Mouse (Mus musculus): Measurements from ENCODE around the gene Srsf4.

Gene Srsf4

GRCm38 (mm10) chr4:131874169-131874536 lies 736 bp downstream of the Srsf4 start:
- DNase-seq, result no peak

DNA sequence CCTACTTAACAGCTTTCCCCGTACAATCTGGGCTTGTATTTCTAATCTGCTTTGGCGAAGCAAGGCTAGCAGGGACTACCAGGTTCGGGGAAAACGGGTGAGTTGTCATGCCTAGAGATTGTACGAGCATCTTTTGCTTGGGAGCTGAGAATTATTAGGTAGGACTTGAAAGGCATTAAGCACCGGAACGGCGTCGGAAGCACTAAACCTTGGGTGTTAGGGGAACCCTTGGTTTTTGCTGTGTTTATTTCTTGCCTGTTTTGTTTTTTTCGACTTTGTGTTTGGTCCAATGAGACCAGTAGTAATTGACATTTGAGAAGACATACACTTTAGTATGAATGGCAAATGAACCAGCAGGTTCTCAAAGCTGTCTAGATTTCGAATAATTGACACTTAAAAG lies 1.1 kb downstream of the Srsf4 start:
- DNase-seq, result no peak

DNA sequence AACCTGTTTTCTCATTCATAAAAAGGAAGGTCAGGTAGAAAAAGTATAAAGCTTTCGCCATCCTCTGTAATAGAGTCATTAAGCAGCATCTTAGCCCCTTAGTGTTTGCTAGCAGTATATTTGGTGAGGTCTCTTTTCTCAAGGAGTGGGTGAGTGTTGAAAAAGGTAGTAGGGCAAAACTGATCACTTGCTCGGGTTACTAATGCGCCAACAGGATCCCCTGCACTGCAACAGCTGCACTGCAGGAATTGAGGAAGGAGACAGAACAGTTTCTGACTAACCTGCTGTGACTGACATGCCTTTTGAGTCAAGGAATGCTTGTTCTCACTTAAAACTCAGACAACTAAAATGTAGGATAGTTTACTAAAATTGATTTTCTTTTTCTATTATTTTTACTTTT lies 1.8 kb downstream of the Srsf4 start:
- DNase-seq, result no peak

DNA sequence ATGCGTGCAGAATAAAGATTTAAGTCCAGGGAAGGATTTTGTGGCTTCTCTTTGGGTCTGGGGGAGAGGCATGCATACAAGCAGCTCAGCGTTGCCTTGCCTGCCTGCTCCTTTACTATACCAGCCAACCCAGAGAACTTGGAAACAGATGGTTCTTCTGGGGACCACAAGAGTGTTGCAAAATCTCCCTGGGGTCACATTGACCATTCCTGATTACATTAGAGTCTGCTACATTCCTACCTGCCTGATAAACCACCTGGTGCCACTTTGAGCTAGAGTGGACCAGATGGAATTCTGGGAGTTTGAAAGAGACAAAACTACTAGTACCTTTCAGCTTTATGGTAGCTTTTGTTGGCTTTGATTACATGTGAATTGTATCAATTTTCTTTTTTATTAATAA lies 3.4 kb downstream of the Srsf4 start:
- no peak for DNase-seq

GRCm38 (mm10) chr4:131879692-131880091 lies 6.3 kb downstream of the Srsf4 start:
- no peak for DNase-seq

GRCm38 (mm10) chr4:131881306-131881705 lies 7.9 kb downstream of the Srsf4 start:
- DNase-seq, result no peak

- peak in 1 of 2 experiments; percentile 46 for DNase-seq
Measured at GRCm38 (mm10) chr4:131883571-131883970, 10.2 kb downstream of the Srsf4 start.

DNA sequence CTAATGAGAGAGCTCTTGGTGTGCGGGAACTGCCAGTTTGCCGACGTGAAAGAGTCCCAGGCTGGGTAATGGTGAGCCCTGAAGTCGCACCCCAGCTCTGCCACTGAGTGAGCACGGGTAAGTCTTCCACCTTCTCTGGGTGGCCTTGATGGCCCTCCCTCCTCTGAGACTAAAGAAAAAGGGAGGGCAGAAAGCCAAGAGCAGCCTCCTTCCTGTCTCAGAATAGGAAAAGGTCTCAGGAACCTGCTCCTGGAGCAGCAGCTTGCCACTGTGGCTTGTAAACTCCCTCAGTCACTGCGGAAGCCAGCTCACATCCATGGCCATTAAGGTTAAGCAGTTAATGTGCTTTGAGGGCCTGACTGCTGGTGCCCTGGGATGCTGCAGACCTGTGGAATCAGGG lies 12.0 kb downstream of the Srsf4 start:
- DNase-seq, result peak; percentile 48 to 56

- DNase-seq, result no peak
Measured at GRCm38 (mm10) chr4:131888564-131888963, 15.1 kb downstream of the Srsf4 start.

DNA sequence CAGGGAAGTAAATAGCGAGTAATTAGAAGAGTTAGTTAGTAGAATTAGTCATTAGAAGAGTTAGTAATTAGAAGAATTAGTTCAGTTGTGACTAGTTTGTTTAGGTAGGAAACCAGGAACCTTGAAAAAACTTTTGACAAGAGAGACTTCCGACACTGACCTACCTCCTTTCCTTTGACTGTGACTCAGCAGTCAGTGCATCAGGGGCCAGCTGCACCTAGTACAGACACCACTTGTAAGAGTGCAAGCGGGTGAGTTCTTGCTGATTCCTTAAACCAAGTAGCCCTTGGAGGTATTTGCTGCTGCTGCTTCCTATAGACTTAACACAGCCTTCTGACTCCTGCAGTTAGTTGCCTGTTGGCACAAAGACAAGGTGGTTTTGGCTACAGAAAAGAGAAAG lies 17.3 kb downstream of the Srsf4 start:
- no peak for DNase-seq

DNA sequence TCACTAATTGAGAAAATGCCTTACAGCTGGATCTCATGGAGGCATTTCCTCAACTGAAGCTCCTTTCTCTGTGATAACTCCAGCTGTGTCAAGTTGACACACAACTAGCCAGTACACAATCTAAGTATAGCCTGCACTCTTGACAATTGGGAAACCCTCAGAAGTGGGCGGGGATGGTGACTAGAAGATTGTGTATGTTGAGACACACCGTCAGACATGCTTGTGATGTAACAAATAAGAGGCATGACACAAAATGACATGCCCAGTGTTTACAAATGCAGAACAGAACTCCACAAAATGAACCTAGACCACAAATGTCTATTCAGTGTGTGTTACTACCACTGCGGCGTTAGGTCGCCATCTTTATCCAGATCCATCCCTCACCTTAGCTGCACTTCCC lies 23.7 kb downstream of the Srsf4 start:
- no peak for DNase-seq

GRCm38 (mm10) chr4:131897787-131898186 lies 24.4 kb downstream of the Srsf4 start:
- peak; percentile 67 to 91 for DNase-seq

- no peak for DNase-seq
Measured at GRCm38 (mm10) chr4:131898503-131899179, 25.2 kb downstream of the Srsf4 start.

GRCm38 (mm10) chr4:131899180-131899554 lies 25.8 kb downstream of the Srsf4 start:
- peak; percentile 60 to 62 for DNase-seq

GRCm38 (mm10) chr4:131901090-131901489 lies 27.7 kb downstream of the Srsf4 start:
- peak in 1 of 2 experiments; percentile 37 for DNase-seq

- peak; percentile 77 for DNase-seq
Measured at GRCm38 (mm10) chr4:131904478-131904877, 31.1 kb downstream of the Srsf4 start.

DNA sequence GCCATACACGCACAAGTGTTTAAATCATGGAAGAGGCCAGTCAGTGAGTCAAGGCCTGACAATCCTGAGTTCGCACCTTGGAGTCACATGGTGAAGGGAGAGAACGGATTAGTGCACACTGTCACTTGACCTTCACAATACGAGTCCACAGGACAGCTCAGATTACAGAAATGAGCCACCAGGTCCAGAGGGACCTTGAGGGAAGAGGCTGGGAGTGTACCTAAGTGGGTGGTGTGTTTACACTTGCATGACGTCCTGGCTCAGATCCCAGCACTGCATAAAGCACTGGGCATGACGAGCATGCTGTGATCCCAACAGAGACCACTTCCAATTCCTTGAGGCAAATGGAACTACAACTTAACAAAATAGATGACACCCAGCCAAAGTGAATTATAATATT lies 33.0 kb downstream of the Srsf4 start:
- DNase-seq, result peak; percentile 48 to 67

DNA sequence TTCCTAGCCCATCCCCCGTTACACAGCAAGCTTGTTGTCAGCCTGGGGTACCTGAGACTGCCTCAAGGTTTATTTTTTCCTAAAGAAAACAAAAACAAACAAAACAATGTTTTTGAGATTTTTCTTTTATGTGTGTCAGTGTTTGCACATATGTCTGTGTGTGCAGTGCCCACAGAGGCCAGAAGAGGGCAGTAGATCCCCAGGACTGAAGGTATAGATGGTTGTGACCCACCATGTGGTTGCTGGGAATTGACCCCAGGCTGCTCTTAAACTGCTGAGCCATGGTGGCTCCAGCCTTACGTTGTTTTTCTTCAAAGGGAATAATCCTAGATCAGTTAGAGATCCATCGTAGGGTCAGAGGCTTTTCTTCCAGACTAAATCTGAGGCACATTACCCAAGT lies 34.5 kb downstream of the Srsf4 start:
- DNase-seq, result no peak

GRCm38 (mm10) chr4:131910237-131910994 lies 37.0 kb downstream of the Srsf4 start:
- DNase-seq, result peak in 1 of 2 experiments; percentile 73

- no peak for DNase-seq
Measured at GRCm38 (mm10) chr4:131911521-131911920, 38.1 kb downstream of the Srsf4 start.

- DNase-seq, result peak in 1 of 2 experiments; percentile 64
Measured at GRCm38 (mm10) chr4:131913526-131913925, 40.1 kb downstream of the Srsf4 start.

GRCm38 (mm10) chr4:131914046-131914643 lies 40.7 kb downstream of the Srsf4 start:
- no peak for DNase-seq

- peak; percentile 66 to 83 for DNase-seq
Measured at GRCm38 (mm10) chr4:131914891-131915469, 41.6 kb downstream of the Srsf4 start.

All from kidney, postnatal 25 days (tissue).